Mouse (Mus musculus) myocyte (in vitro differentiated cells): ENCODE measurements at regions not wholly inside any gene's neighbourhood (a gene's known extent, or its start where the extent isn't known, plus 50 kb on each side); places are given as distances from the start of the nearest gene placed in this dataset.

Experiments used
- H3K27me3 ChIP-seq: one replicate; pipeline ENCODE4 v1.6.1; 2011; ENCODE audit not compliant: control insufficient read depth, insufficient read depth, insufficient read length
- H3K36me3 ChIP-seq: one replicate; pipeline ENCODE4 v1.6.1; 2011; ENCODE audit not compliant: control insufficient read depth, insufficient read depth
- H3K4me2 ChIP-seq: one replicate; pipeline ENCODE4 v1.6.1; 2011; ENCODE audit warnings: low read depth, control low read depth
- H3K4me3 ChIP-seq: one replicate; pipeline ENCODE4 v1.5.1; 2011; ENCODE audit warnings: mild to moderate bottlenecking, control low read depth, moderate library complexity
- H3K79me2 ChIP-seq: one replicate; pipeline ENCODE4 v1.6.1; 2011; ENCODE audit not compliant: control insufficient read depth, insufficient read depth
- H3ac ChIP-seq: one replicate; pipeline ENCODE4 v1.6.1; 2011; ENCODE audit not compliant: control insufficient read depth, insufficient read length
- CEBPB ChIP-seq: IDR thresholded peaks from 2 replicates; pipeline ENCODE4 v1.6.1; 2011; ENCODE audit warnings: mild to moderate bottlenecking, moderate library complexity; ENCODE audit not compliant: poor library complexity, insufficient read depth, severe bottlenecking
- E2F4 ChIP-seq: IDR thresholded peaks from one replicate; pipeline ENCODE4 v1.6.1; 2011; ENCODE audit warnings: mild to moderate bottlenecking, control low read depth, moderate library complexity; ENCODE audit not compliant: insufficient read depth
- MAX ChIP-seq: IDR thresholded peaks from one replicate; pipeline ENCODE4 v1.6.1; 2011; ENCODE audit warnings: low read depth, mild to moderate bottlenecking, control low read depth
- MYOD1 ChIP-seq, 3 experiments: IDR thresholded peaks; one replicate each; pipeline ENCODE4 v1.6.1; 2011; ENCODE audit warnings: control low read depth in 2 of 3, low read depth in 2 of 3, mild to moderate bottlenecking in 2 of 3, moderate library complexity in 1 of 3; ENCODE audit not compliant: insufficient read length in 2 of 3, control insufficient read depth in 1 of 3
- MYOG ChIP-seq, 3 experiments: IDR thresholded peaks; one replicate each; pipeline ENCODE4 v1.6.1; 2011; ENCODE audit warnings: control low read depth in 2 of 3, low read depth in 2 of 3, mild to moderate bottlenecking in 2 of 3; ENCODE audit not compliant: insufficient read length in 2 of 3, control insufficient read depth in 1 of 3, insufficient read depth in 1 of 3
- POLR2A ChIP-seq: IDR thresholded peaks from one replicate; pipeline ENCODE4 v1.6.1; 2011; ENCODE audit warnings: low read depth, mild to moderate bottlenecking, control low read depth, moderate library complexity; ENCODE audit not compliant: insufficient read length
- POLR2AphosphoS2 ChIP-seq: IDR thresholded peaks from one replicate; pipeline ENCODE4 v1.6.1; 2011; ENCODE audit warnings: low read depth, control low read depth; ENCODE audit not compliant: insufficient read length
- REST ChIP-seq: IDR thresholded peaks from one replicate; pipeline ENCODE4 v1.6.1; 2011; ENCODE audit warnings: mild to moderate bottlenecking, control low read depth, moderate library complexity; ENCODE audit not compliant: insufficient read depth, insufficient read length
- SRF ChIP-seq: IDR thresholded peaks from one replicate; pipeline ENCODE4 v1.6.1; 2011; ENCODE audit warnings: low read depth; ENCODE audit not compliant: control insufficient read depth, insufficient read length
- TCF12 ChIP-seq: IDR thresholded peaks from one replicate; pipeline ENCODE4 v1.6.1; 2011; ENCODE audit warnings: mild to moderate bottlenecking, control low read depth; ENCODE audit not compliant: poor library complexity, insufficient read depth, severe bottlenecking
- TCF3 ChIP-seq: IDR thresholded peaks from one replicate; pipeline ENCODE4 v1.6.1; 2011; ENCODE audit warnings: low read depth, control low read depth; ENCODE audit not compliant: insufficient read length
- USF1 ChIP-seq: IDR thresholded peaks from one replicate; pipeline ENCODE4 v1.6.1; 2011; ENCODE audit warnings: low read depth, mild to moderate bottlenecking, control low read depth, moderate library complexity

DNA sequence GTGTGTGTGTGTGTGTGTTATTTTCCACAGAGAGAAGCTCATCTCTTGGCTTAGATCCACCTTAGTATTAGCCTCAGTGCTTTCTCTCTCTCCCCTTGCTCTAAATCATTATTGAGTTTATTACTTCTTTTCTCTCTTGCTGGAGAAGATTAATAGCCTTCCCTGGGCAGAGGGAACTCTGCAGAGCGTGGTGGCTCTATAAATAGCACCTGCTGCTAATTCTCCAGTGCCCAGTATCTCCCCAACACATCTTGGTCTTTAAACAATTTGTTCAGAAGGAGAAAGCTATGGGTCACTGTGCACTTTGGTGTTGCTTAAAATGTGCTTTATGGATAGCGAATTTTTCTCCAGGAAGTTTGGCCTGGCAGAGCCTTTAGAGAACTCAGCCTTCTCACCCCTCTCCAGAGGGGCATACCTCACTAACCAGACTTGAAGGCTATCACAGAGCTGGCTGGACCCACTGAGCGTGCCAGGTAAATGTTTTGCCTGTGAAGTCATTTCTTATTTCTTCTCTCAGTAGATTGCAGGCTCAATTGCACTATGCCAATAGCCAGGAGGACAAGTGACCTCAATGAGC is 86.8 kb upstream of the Rab11fip2 start:
- H3K4me3 ChIP-seq, result no peak overlapping the region
- no peaks in the 10 kb centered on the region for H3K36me3 ChIP-seq
- H3K79me2 ChIP-seq, result no peaks in the 10 kb centered on the region
- no peaks in the 10 kb centered on the region for H3K27me3 ChIP-seq
- H3ac ChIP-seq, result no peak overlapping the region
- no peak overlapping the region for H3K4me2 ChIP-seq
- no peak for TF ChIP-seq TCF3
- no peak for TF ChIP-seq E2F4
- TF ChIP-seq USF1, result no peak
- TF ChIP-seq MYOG (IDR thresholded peaks at IDR 0.05; ENCODE audit: control insufficient read depth in 1 of 3, insufficient read depth in 1 of 3, insufficient read length in 2 of 3, low read depth in 2 of 3), result no peak
- TF ChIP-seq POLR2A, result no peak
- TF ChIP-seq MAX, result no peak
- no peak for TF ChIP-seq SRF

DNA sequence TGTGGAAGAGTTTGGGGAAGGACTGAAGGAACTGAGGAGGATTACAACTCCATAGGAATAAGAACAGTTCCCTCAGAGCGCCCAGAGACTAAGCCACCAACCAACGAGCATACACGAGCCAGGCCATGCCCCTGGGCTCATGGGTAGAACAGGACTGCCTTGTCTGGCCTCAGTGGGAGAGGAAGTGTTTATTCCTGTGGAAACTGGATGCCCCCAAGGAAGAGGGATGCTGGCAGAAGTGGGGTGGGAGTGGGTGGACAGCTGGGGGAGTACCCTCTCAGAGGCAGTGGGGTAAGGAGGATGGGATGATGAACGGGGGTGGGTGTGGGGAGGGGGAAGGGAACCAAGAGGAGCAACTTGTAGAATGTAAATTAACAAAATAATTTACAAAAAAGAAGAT is 86.3 kb upstream of the Rab11fip2 start:
- H3ac ChIP-seq, result no peak overlapping the region
- no peaks in the 10 kb centered on the region for H3K36me3 ChIP-seq
- no peak overlapping the region for H3K4me2 ChIP-seq
- no peaks in the 10 kb centered on the region for H3K79me2 ChIP-seq
- no peak for TF ChIP-seq TCF12
- TF ChIP-seq MAX, result no peak
- TF ChIP-seq CEBPB, result no peak
- TF ChIP-seq POLR2AphosphoS2, result no peak
- no peak for TF ChIP-seq USF1
- TF ChIP-seq SRF, result no peak
- no peak for TF ChIP-seq TCF3
- TF ChIP-seq REST, result no peak
- no peak for TF ChIP-seq E2F4
- no peak for TF ChIP-seq MYOD1 (IDR thresholded peaks at IDR 0.05; ENCODE audit: control insufficient read depth in 1 of 3, insufficient read length in 2 of 3, low read depth in 2 of 3)
- TF ChIP-seq POLR2A, result no peak
- no peak for TF ChIP-seq MYOG (IDR thresholded peaks at IDR 0.05; ENCODE audit: control insufficient read depth in 1 of 3, insufficient read depth in 1 of 3, insufficient read length in 2 of 3, low read depth in 2 of 3)
- H3K27me3 ChIP-seq, result no peaks in the 10 kb centered on the region
- H3K4me3 ChIP-seq, result no peak overlapping the region

DNA sequence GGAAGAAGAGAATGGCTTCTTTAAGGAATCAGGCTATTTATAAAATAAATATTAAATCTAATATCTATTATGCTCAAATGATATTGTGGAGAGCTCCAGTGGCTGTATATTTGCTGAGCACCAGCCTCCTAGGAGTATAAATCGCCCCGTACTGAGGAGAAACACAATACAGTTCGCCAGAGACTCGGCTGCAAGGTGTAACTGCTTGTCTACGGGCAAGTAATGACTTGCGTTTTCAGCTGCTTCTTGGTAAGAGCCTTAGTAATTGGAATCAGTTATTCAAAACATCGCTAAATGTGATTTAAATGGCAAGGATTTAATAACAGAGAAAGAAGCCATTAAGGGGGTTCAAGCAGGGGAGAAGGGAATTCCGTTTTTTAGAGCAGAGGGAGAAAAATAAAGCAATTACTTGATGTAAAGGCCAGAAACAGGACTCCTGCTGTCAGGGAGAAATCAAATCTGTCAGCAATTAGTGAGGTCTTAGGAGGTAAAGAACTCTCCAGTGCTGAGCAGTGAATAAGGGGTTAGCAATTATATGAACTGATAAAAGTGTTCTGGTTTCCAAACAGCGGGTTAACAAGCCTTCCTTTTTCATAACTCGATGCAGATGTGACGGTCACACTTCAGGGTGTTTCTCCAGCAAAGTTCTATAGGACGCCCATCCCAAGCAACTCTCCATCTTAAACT is 72.3 kb upstream of the Rab11fip2 start:
- H3K27me3 ChIP-seq, result no peaks in the 10 kb centered on the region
- H3K36me3 ChIP-seq, result no peaks in the 10 kb centered on the region
- H3K79me2 ChIP-seq, result no peaks in the 10 kb centered on the region
- H3ac ChIP-seq, result no peak overlapping the region
- no peak overlapping the region for H3K4me3 ChIP-seq
- H3K4me2 ChIP-seq, result no peak overlapping the region
- no peak for TF ChIP-seq MYOD1 (IDR thresholded peaks at IDR 0.05; ENCODE audit: control insufficient read depth in 1 of 3, insufficient read length in 2 of 3, low read depth in 2 of 3)
- no peak for TF ChIP-seq TCF3
- TF ChIP-seq CEBPB, result no peak
- TF ChIP-seq POLR2AphosphoS2, result no peak
- no peak for TF ChIP-seq POLR2A
- no peak for TF ChIP-seq MYOG (IDR thresholded peaks at IDR 0.05; ENCODE audit: control insufficient read depth in 1 of 3, insufficient read depth in 1 of 3, insufficient read length in 2 of 3, low read depth in 2 of 3)
- TF ChIP-seq TCF12, result no peak
- no peak for TF ChIP-seq USF1
- no peak for TF ChIP-seq MAX
- no peak for TF ChIP-seq SRF
- no peak for TF ChIP-seq REST
- no peak for TF ChIP-seq E2F4

DNA sequence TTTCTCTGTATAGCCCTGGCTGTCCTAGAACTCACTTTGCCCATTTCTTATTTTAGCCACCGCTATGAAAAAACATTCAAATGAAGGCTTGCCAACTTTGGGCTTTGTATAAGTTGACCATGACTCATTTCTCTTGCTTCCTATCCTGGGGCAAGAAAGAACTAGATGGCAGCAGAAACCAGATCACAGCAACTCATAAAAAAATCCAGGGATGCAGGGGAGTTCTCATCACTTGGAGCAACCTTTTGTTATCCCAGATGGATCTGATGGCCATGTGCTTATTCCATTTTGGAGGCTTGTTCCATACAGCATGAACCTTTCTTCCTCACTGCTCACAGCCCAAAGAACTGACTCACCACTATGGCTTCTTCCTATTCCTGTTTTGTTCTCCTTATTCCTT is 52.1 kb upstream of the Rab11fip2 start:
- TF ChIP-seq MYOD1 (IDR thresholded peaks at IDR 0.05; ENCODE audit: control insufficient read depth in 1 of 3, insufficient read length in 2 of 3, low read depth in 2 of 3), result no peak
- no peak for TF ChIP-seq POLR2AphosphoS2
- TF ChIP-seq SRF, result no peak
- no peak for TF ChIP-seq USF1
- no peak for TF ChIP-seq MYOG (IDR thresholded peaks at IDR 0.05; ENCODE audit: control insufficient read depth in 1 of 3, insufficient read depth in 1 of 3, insufficient read length in 2 of 3, low read depth in 2 of 3)
- TF ChIP-seq POLR2A, result no peak
- TF ChIP-seq TCF3, result no peak
- no peak for TF ChIP-seq MAX
- no peak for TF ChIP-seq E2F4
- no peak for TF ChIP-seq TCF12
- TF ChIP-seq REST, result no peak
- no peak for TF ChIP-seq CEBPB
- Histone ChIP-seq H3K27me3 (no peaks in the 10 kb centered on the region), H3K36me3 (no peaks in the 10 kb centered on the region), H3K79me2 (no peaks in the 10 kb centered on the region), H3K4me2 (no peak overlapping the region), H3K4me3 (no peak overlapping the region), H3ac (no peak overlapping the region)
